Mouse (Mus musculus) erythroblast, embryonic 14.5 days (primary cell): ENCODE measurements around the gene Mtf1.

Experiments used
- GATA1 ChIP-seq: IDR thresholded peaks from 2 replicates; pipeline ENCODE4 v1.6.1; 2012; ENCODE audit warnings: low read length, inconsistent platforms, mixed read lengths
- TAL1 ChIP-seq: IDR thresholded peaks from 3 replicates; pipeline ENCODE4 v1.6.1; 2012; ENCODE audit warnings: low read length, inconsistent platforms, mixed read lengths

DNA sequence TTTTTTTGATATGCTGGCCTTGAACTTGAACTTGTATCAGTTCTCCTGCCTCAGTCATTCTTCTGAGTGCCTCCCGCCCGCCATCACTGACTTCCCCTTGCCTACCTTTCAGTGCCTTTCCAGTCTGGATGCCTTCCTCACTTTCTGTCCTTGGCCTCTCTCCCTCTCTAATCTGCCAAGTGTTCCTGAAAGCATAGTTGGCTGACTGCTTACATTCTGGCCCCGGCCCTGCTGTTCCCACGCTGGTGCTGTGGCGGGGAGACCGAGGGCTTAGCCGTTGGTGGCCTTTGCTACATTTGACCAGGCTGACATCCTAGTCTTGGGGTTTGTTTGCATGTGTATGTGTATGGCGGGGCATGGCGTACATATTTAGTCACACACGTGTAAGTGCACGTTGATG, 14.0 kb downstream of the Mtf1 start:
- TF ChIP-seq GATA1 (no peak), TAL1 (no peak)
